Mouse (Mus musculus): ENCODE measurements around the gene Lyl1. TPM values are rescaled to one million over a fixed set of nuclear protein-coding genes. Genes with fewer than 3 reads are reported as not detected.

Gene Lyl1
- polyA plus RNA-seq, 1 experiment from 2014 or later: 6.3 TPM

GRCm38 (mm10) chr8:84658951-84659350 is 42.3 kb upstream of the Lyl1 start:
- H3K9ac ChIP-seq (ENCODE audit: low read depth, low read length): no peak overlapping the region
- no peak for ATAC-seq (ENCODE audit: low FRiP score, low TSS enrichment)
- H3K27ac ChIP-seq (ENCODE audit: low read depth, low read length): peak overlapping the region; percentile 98; the same call in 1 of the 2 replicates
- no peaks in the 10 kb centered on the region for H3K36me3 ChIP-seq (ENCODE audit: control insufficient read depth, insufficient read depth, low read length)
- H3K4me2 ChIP-seq (replicated peaks; ENCODE audit: low read depth, low read length): no peak overlapping the region
- peaks cover 46% of the 10 kb centered on the region for H3K4me1 ChIP-seq (ENCODE audit: control insufficient read depth, insufficient read depth, low read length)
- WGBS: 76% methylated on average over 1 of the region's 1 CpGs
- H3K4me3 ChIP-seq (ENCODE audit: low read length): no peak overlapping the region
- no peaks in the 10 kb centered on the region for H3K9me3 ChIP-seq (ENCODE audit: control insufficient read depth, low read length)
- H3K27me3 ChIP-seq (ENCODE audit: control insufficient read depth, insufficient read depth, low read length): no peaks in the 10 kb centered on the region

GRCm38 (mm10) chr8:84659936-84660818 is 41.1 kb upstream of the Lyl1 start:
- peak; percentile 14 for ATAC-seq (ENCODE audit: low FRiP score, low TSS enrichment)
- WGBS: 1% methylated on average over 33 of the region's 33 CpGs
- Histone ChIP-seq H3K36me3 (ENCODE audit: control insufficient read depth, insufficient read depth, low read length) (no peaks in the 10 kb centered on the region), H3K27ac (ENCODE audit: low read depth, low read length) (peak overlapping the region; percentile 98), H3K4me2 (replicated peaks; ENCODE audit: low read depth, low read length) (peak overlapping the region; percentile 83), H3K4me3 (ENCODE audit: low read length) (peak overlapping the region; percentile 93), H3K9me3 (ENCODE audit: control insufficient read depth, low read length) (no peaks in the 10 kb centered on the region), H3K9ac (ENCODE audit: low read depth, low read length) (peak overlapping the region; percentile 94), H3K27me3 (ENCODE audit: control insufficient read depth, insufficient read depth, low read length) (no peaks in the 10 kb centered on the region), H3K4me1 (ENCODE audit: control insufficient read depth, insufficient read depth, low read length) (peaks cover 39% of the 10 kb centered on the region)

- H3K27ac ChIP-seq (ENCODE audit: low read depth, low read length): peak overlapping the region; percentile 98
- H3K36me3 ChIP-seq (ENCODE audit: control insufficient read depth, insufficient read depth, low read length): no peaks in the 10 kb centered on the region
- peaks cover 38% of the 10 kb centered on the region for H3K4me1 ChIP-seq (ENCODE audit: control insufficient read depth, insufficient read depth, low read length)
- WGBS: 0% methylated on average over 20 of the region's 20 CpGs
- H3K9me3 ChIP-seq (ENCODE audit: control insufficient read depth, low read length): no peaks in the 10 kb centered on the region
- H3K9ac ChIP-seq (ENCODE audit: low read depth, low read length): peak overlapping the region; percentile 94
- ATAC-seq (ENCODE audit: low FRiP score, low TSS enrichment): no peak
- no peaks in the 10 kb centered on the region for H3K27me3 ChIP-seq (ENCODE audit: control insufficient read depth, insufficient read depth, low read length)
- H3K4me2 ChIP-seq (replicated peaks; ENCODE audit: low read depth, low read length): peak overlapping the region; percentile 83
- peak overlapping the region; percentile 93 for H3K4me3 ChIP-seq (ENCODE audit: low read length)
Observed at GRCm38 (mm10) chr8:84660819-84661457, 40.3 kb upstream of the Lyl1 start.

GRCm38 (mm10) chr8:84661458-84661871 is 39.8 kb upstream of the Lyl1 start:
- Histone ChIP-seq H3K36me3 (ENCODE audit: control insufficient read depth, insufficient read depth, low read length) (no peaks in the 10 kb centered on the region), H3K27ac (ENCODE audit: low read depth, low read length) (peak overlapping the region; percentile 98), H3K9ac (ENCODE audit: low read depth, low read length) (peak overlapping the region; percentile 94), H3K4me1 (ENCODE audit: control insufficient read depth, insufficient read depth, low read length) (peaks cover 34% of the 10 kb centered on the region; the same call in 1 of the 2 replicates), H3K27me3 (ENCODE audit: control insufficient read depth, insufficient read depth, low read length) (no peaks in the 10 kb centered on the region), H3K4me2 (replicated peaks; ENCODE audit: low read depth, low read length) (peak overlapping the region; percentile 83), H3K9me3 (ENCODE audit: control insufficient read depth, low read length) (no peaks in the 10 kb centered on the region), H3K4me3 (ENCODE audit: low read length) (peak overlapping the region; percentile 93)
- ATAC-seq (ENCODE audit: low FRiP score, low TSS enrichment): 0 out of 2 replicates have a peak, but pooled peaks have one; percentile 2
- WGBS: under 1% methylated on average over 24 of the region's 24 CpGs

GRCm38 (mm10) chr8:84661961-84662571 is 39.2 kb upstream of the Lyl1 start:
- Histone ChIP-seq H3K36me3 (ENCODE audit: control insufficient read depth, insufficient read depth, low read length) (no peaks in the 10 kb centered on the region), H3K9me3 (ENCODE audit: control insufficient read depth, low read length) (no peaks in the 10 kb centered on the region), H3K4me1 (ENCODE audit: control insufficient read depth, insufficient read depth, low read length) (peaks cover 29% of the 10 kb centered on the region; the same call in 1 of the 2 replicates), H3K4me3 (ENCODE audit: low read length) (peak overlapping the region; percentile 93), H3K27ac (ENCODE audit: low read depth, low read length) (peak overlapping the region; percentile 98), H3K4me2 (replicated peaks; ENCODE audit: low read depth, low read length) (peak overlapping the region; percentile 83), H3K9ac (ENCODE audit: low read depth, low read length) (peak overlapping the region; percentile 94), H3K27me3 (ENCODE audit: control insufficient read depth, insufficient read depth, low read length) (no peaks in the 10 kb centered on the region)
- under 1% methylated on average over 56 of the region's 61 CpGs for WGBS
- ATAC-seq (ENCODE audit: low FRiP score, low TSS enrichment): 0 out of 2 replicates have a peak, but pooled peaks have one; percentile 1

- under 1% methylated on average over 27 of the region's 27 CpGs for WGBS
- Histone ChIP-seq H3K4me2 (replicated peaks; ENCODE audit: low read depth, low read length) (peak within 1 kb of the TSS; percentile 83), H3K4me1 (ENCODE audit: control insufficient read depth, insufficient read depth, low read length) (peaks cover 23% of the 10 kb centered on the region; the same call in 1 of the 2 replicates), H3K9ac (ENCODE audit: low read depth, low read length) (peak within 1 kb of the TSS; percentile 94), H3K27me3 (ENCODE audit: control insufficient read depth, insufficient read depth, low read length) (no peaks in the 10 kb centered on the region), H3K27ac (ENCODE audit: low read depth, low read length) (peak within 1 kb of the TSS; percentile 98), H3K4me3 (ENCODE audit: low read length) (peak within 1 kb of the TSS; percentile 93), H3K36me3 (ENCODE audit: control insufficient read depth, insufficient read depth, low read length) (no peaks in the 10 kb centered on the region), H3K9me3 (ENCODE audit: control insufficient read depth, low read length) (no peaks in the 10 kb centered on the region)
- peak; percentile 77 for ATAC-seq (ENCODE audit: low FRiP score, low TSS enrichment)
Observed at GRCm38 (mm10) chr8:84662581-84663065, 38.6 kb upstream of the Lyl1 start, which contains the start of gene Ier2. TSS of gene Ier2 (minus strand) at chr8:84662852.

- Histone ChIP-seq H3K4me1 (ENCODE audit: control insufficient read depth, insufficient read depth, low read length) (peaks cover 22% of the 10 kb centered on the region; the same call in 1 of the 2 replicates), H3K27ac (ENCODE audit: low read depth, low read length) (peak overlapping the region; percentile 76), H3K9ac (ENCODE audit: low read depth, low read length) (peak overlapping the region; percentile 76; the same call in 1 of the 2 replicates), H3K36me3 (ENCODE audit: control insufficient read depth, insufficient read depth, low read length) (peaks cover 4% of the 10 kb centered on the region; the same call in 1 of the 2 replicates), H3K4me2 (replicated peaks; ENCODE audit: low read depth, low read length) (peak overlapping the region; percentile 83), H3K9me3 (ENCODE audit: control insufficient read depth, low read length) (no peaks in the 10 kb centered on the region), H3K4me3 (ENCODE audit: low read length) (peak overlapping the region; percentile 93), H3K27me3 (ENCODE audit: control insufficient read depth, insufficient read depth, low read length) (no peaks in the 10 kb centered on the region)
- ATAC-seq (ENCODE audit: low FRiP score, low TSS enrichment): peak; percentile 84
- 2% methylated on average over 43 of the region's 43 CpGs for WGBS
Observed at GRCm38 (mm10) chr8:84663483-84664327, 37.6 kb upstream of the Lyl1 start.
